Mouse (Mus musculus) gonadal fat pad, adult 2 months (tissue): ENCODE results near the gene Cbs. TPM values are rescaled to one million over a fixed set of nuclear protein-coding genes. Genes with fewer than 3 reads are reported as not detected.
A peak's percentile ranks its signal among the peaks of the same experiment; 100 is the strongest.

Experiments
- DNase-seq: peaks from one replicate; pipeline ENCODE4 v3.0.0-alpha.2; 2012; ENCODE audit warnings: low read depth
- polyA plus RNA-seq: library from polyadenylated mRNA; depleted of rRNA; stranded (reverse); fragments of >200 nt; gene quantifications from 2 replicates; pipeline ENCODE4 v1.2.3, GENCODE M21; 2012; rRNA removed

Cbs gene
- polyA plus RNA-seq, result 23.3 and 82.1 TPM in 2 replicates

GRCm38 (mm10) chr17:31636942-31637811, at the start of gene Cbs:
Gene Cbs, minus strand, starts transcription at chr17:31637238.
- no peak for DNase-seq

- DNase-seq, result no peak
Measured at GRCm38 (mm10) chr17:31686225-31686564, 49.2 kb upstream of the Cbs start.

- DNase-seq, result no peak
Measured at GRCm38 (mm10) chr17:31685514-31686224, 48.6 kb upstream of the Cbs start.

GRCm38 (mm10) chr17:31680450-31680849, 43.4 kb upstream of the Cbs start:
- no peak for DNase-seq

GRCm38 (mm10) chr17:31677507-31677906, 40.5 kb upstream of the Cbs start, which contains the start of gene Cryaa:
Gene Cryaa, plus strand, starts transcription at chr17:31677807.
- DNase-seq, result no peak

GRCm38 (mm10) chr17:31674426-31674825, 37.4 kb upstream of the Cbs start:
- no peak for DNase-seq

GRCm38 (mm10) chr17:31672279-31672678, 35.2 kb upstream of the Cbs start:
- no peak for DNase-seq

- DNase-seq, result no peak
Measured at GRCm38 (mm10) chr17:31671698-31672097, 34.7 kb upstream of the Cbs start.

GRCm38 (mm10) chr17:31670163-31670562, 33.1 kb upstream of the Cbs start:
- no peak for DNase-seq

GRCm38 (mm10) chr17:31668306-31668705, 31.3 kb upstream of the Cbs start:
- no peak for DNase-seq

GRCm38 (mm10) chr17:31664760-31665159, 27.7 kb upstream of the Cbs start:
- no peak for DNase-seq

GRCm38 (mm10) chr17:31662855-31663254, 25.8 kb upstream of the Cbs start:
- no peak for DNase-seq

GRCm38 (mm10) chr17:31660661-31661250, 23.7 kb upstream of the Cbs start:
- no peak for DNase-seq

- DNase-seq, result peak; percentile 63
Measured at GRCm38 (mm10) chr17:31658468-31659185, 21.6 kb upstream of the Cbs start, which contains the start of gene U2af1. Gene U2af1, minus strand, starts transcription at chr17:31658892.

- DNase-seq, result no peak
Measured at GRCm38 (mm10) chr17:31658136-31658467, 21.1 kb upstream of the Cbs start.

- DNase-seq, result no peak
Measured at GRCm38 (mm10) chr17:31657141-31657983, 20.3 kb upstream of the Cbs start.

- DNase-seq, result no peak
Measured at GRCm38 (mm10) chr17:31656682-31657081, 19.6 kb upstream of the Cbs start.

GRCm38 (mm10) chr17:31655366-31655765, 18.3 kb upstream of the Cbs start:
- DNase-seq, result no peak

- no peak for DNase-seq
Measured at GRCm38 (mm10) chr17:31653277-31653676, 16.2 kb upstream of the Cbs start.

GRCm38 (mm10) chr17:31652152-31652551, 15.1 kb upstream of the Cbs start:
- DNase-seq, result no peak
